Comparison of ENCODE assay signal across 8 mouse cellular contexts in the genomic region with DNA sequence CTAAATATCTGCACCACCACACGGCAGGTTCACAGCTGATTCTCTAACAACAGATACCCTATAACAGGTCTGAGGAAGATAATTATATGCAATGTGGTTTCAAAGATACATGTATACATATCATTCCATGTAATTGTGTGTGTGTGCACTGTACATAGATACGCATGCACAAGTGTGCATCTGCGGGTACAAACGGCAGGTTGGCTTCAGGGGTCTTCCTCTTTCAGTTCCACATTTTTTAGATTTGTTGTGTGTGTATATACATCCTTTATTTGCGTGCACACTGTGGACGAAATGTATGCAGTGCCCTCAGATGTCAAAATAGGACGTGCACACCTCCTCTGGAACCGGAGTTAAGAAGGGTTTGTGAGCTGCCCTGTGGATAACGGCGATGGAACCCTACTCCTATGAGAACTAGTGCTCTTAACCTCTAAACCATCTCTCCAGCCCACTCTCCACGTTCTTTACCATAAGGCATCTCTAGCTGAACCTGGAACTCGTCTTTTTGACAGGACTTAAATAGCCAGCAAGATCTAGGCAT. TPM values are rescaled to one million over a fixed set of nuclear protein-coding genes. Genes with fewer than 3 reads are reported as not detected.
DNase-seq lines count a peak whose midpoint lies in the region; ATAC-seq and TF ChIP-seq lines count a peak whose summit lies in the region.

No protein-coding gene starts in this region.

- no peaks in the 10 kb centered on the region for H3K27me3 ChIP-seq in kidney, postnatal 0 days (ENCODE audit: insufficient read depth, low read length)
- H3K27me3 ChIP-seq in forebrain, embryonic 10.5 days (ENCODE audit: poor library complexity, severe bottlenecking) = 0 out of 2 replicates have a peak, but pooled peaks cover 3% of the 10 kb centered on the region
- no peaks in the 10 kb centered on the region; the same call in 1 of the 2 replicates for H3K27me3 ChIP-seq in limb, embryonic 12.5 days
- no peaks in the 10 kb centered on the region for H3K27me3 ChIP-seq in neural tube, embryonic 12.5 days (replicated peaks)

- DNase-seq in kidney, postnatal 0 days (ENCODE audit: low spot score) = no peak
- DNase-seq in kidney, postnatal 4 days = no peak
- DNase-seq in forebrain, embryonic 10.5 days (ENCODE audit: extremely low spot score, low spot score) = no peak
- no peak for DNase-seq in frontal cortex, postnatal 14 days (ENCODE audit: low spot score in 2 of 2)
- DNase-seq in kidney, postnatal 25 days = no peak
- no peak for DNase-seq in cerebellum, adult 9-11 months

- H3K36me3 ChIP-seq in kidney, postnatal 0 days (ENCODE audit: insufficient read depth, low read length) = peaks cover 5% of the 10 kb centered on the region; the same call in 1 of the 2 replicates
- H3K36me3 ChIP-seq in forebrain, embryonic 10.5 days (replicated peaks) = peaks cover 29% of the 10 kb centered on the region
- peaks cover 28% of the 10 kb centered on the region for H3K36me3 ChIP-seq in limb, embryonic 12.5 days
- peaks cover 19% of the 10 kb centered on the region for H3K36me3 ChIP-seq in neural tube, embryonic 12.5 days

- 0 out of 2 replicates have a peak, but pooled peaks cover 3% of the 10 kb centered on the region for H3K4me1 ChIP-seq in kidney, postnatal 0 days (replicated peaks; ENCODE audit: insufficient read depth, low read length)
- H3K4me1 ChIP-seq in forebrain, embryonic 10.5 days = peaks cover 27% of the 10 kb centered on the region
- peaks cover 23% of the 10 kb centered on the region for H3K4me1 ChIP-seq in limb, embryonic 12.5 days (replicated peaks)
- H3K4me1 ChIP-seq in neural tube, embryonic 12.5 days = peaks cover 11% of the 10 kb centered on the region

- TF ChIP-seq CTCF in kidney, postnatal 0 days (IDR thresholded peaks at IDR 0.05; ENCODE audit: low read depth) = no peak

- ATAC-seq in kidney, postnatal 0 days (replicated peaks; ENCODE audit: low FRiP score, low read depth) = peak; percentile 9; the same call in 1 of the 2 replicates
- ATAC-seq in limb, embryonic 12.5 days (ENCODE audit: insufficient number of reproducible peaks, insufficient read depth, low FRiP score, low TSS enrichment, low read depth) = no peak; the same call in 1 of the 2 replicates
- ATAC-seq in neural tube, embryonic 12.5 days (ENCODE audit: low FRiP score, low read depth) = peak; percentile 14; the same call in 1 of the 2 replicates

- WGBS in kidney, postnatal 0 days = 82% methylated on average over 12 of the region's 12 CpGs
- 84% methylated on average over 12 of the region's 12 CpGs for WGBS in forebrain, embryonic 10.5 days
- WGBS in limb, embryonic 12.5 days = 85% methylated on average over 12 of the region's 12 CpGs
- WGBS in neural tube, embryonic 12.5 days = 87% methylated on average over 12 of the region's 12 CpGs

- H3K4me3 ChIP-seq in kidney, postnatal 0 days (replicated peaks; ENCODE audit: low read depth, low read length) = 0 out of 2 replicates have a peak overlapping the region, but pooled peaks have one; percentile 96
- H3K4me3 ChIP-seq in forebrain, embryonic 10.5 days = peak overlapping the region; percentile 88
- peak overlapping the region; percentile 87; the same call in 1 of the 2 replicates for H3K4me3 ChIP-seq in limb, embryonic 12.5 days (replicated peaks)
- H3K4me3 ChIP-seq in neural tube, embryonic 12.5 days = no peak overlapping the region

- H3K9ac ChIP-seq in kidney, postnatal 0 days (ENCODE audit: low read depth, low read length) = no peak overlapping the region; the same call in 1 of the 2 replicates
- no peak overlapping the region for H3K9ac ChIP-seq in limb, embryonic 12.5 days (replicated peaks)
- H3K9ac ChIP-seq in neural tube, embryonic 12.5 days = no peak overlapping the region

- peak overlapping the region; percentile 18; the same call in 1 of the 2 replicates for H3K4me2 ChIP-seq in kidney, postnatal 0 days (ENCODE audit: low read length)
- peak overlapping the region; percentile 75; the same call in 1 of the 2 replicates for H3K4me2 ChIP-seq in limb, embryonic 12.5 days
- H3K4me2 ChIP-seq in neural tube, embryonic 12.5 days (replicated peaks) = peak overlapping the region; percentile 83

- peak overlapping the region; percentile 100; the same call in 1 of the 2 replicates for H3K27ac ChIP-seq in kidney, postnatal 0 days
- H3K27ac ChIP-seq in forebrain, embryonic 10.5 days = peak overlapping the region; percentile 99; the same call in 1 of the 2 replicates
- H3K27ac ChIP-seq in limb, embryonic 12.5 days = no peak overlapping the region
- no peak overlapping the region for H3K27ac ChIP-seq in neural tube, embryonic 12.5 days

- H3K9me3 ChIP-seq in kidney, postnatal 0 days (replicated peaks; ENCODE audit: low read length) = no peaks in the 10 kb centered on the region
- 0 out of 2 replicates have a peak, but pooled peaks cover 3% of the 10 kb centered on the region for H3K9me3 ChIP-seq in forebrain, embryonic 10.5 days
- H3K9me3 ChIP-seq in limb, embryonic 12.5 days = no peaks in the 10 kb centered on the region
- H3K9me3 ChIP-seq in neural tube, embryonic 12.5 days = no peaks in the 10 kb centered on the region

RNA-seq across cellular contexts. Expression of a gene that starts 25.2 kb away (rescaled TPM):
- 163 and 179 TPM in 2 replicates for polyA plus RNA-seq in kidney, postnatal 0 days (2015; fragmentation: Nextera tagmentation; extraction: Ambion mirVana)
- polyA plus RNA-seq in forebrain, embryonic 10.5 days (2016; fragmentation: Nextera tagmentation; extraction: Ambion mirVana) = 197 and 203 TPM in 2 replicates
- polyA plus RNA-seq in limb, embryonic 12.5 days (2016; fragmentation: Nextera tagmentation; extraction: Ambion mirVana) = 200 and 213 TPM in 2 replicates
- 138 and 143 TPM in 2 replicates for polyA plus RNA-seq in neural tube, embryonic 12.5 days (2016; fragmentation: Nextera tagmentation; extraction: Ambion mirVana)

RNA-seq across cellular contexts. Expression of a gene that starts 27.5 kb away (rescaled TPM):
- 73.7 and 75.7 TPM in 2 replicates for polyA plus RNA-seq in kidney, postnatal 0 days (2015; fragmentation: Nextera tagmentation; extraction: Ambion mirVana)
- 52.4 and 53.3 TPM in 2 replicates for polyA plus RNA-seq in forebrain, embryonic 10.5 days (2016; fragmentation: Nextera tagmentation; extraction: Ambion mirVana)
- polyA plus RNA-seq in limb, embryonic 12.5 days (2016; fragmentation: Nextera tagmentation; extraction: Ambion mirVana) = 44.4 and 50.6 TPM in 2 replicates
- 62.7 and 71.6 TPM in 2 replicates for polyA plus RNA-seq in neural tube, embryonic 12.5 days (2016; fragmentation: Nextera tagmentation; extraction: Ambion mirVana)

RNA-seq across cellular contexts. Expression of a gene that starts 29.5 kb away (rescaled TPM):
- 27.5 and 29.5 TPM in 2 replicates for polyA plus RNA-seq in kidney, postnatal 0 days (2015; fragmentation: Nextera tagmentation; extraction: Ambion mirVana)
- polyA plus RNA-seq in forebrain, embryonic 10.5 days (2016; fragmentation: Nextera tagmentation; extraction: Ambion mirVana) = 38.2 and 40.3 TPM in 2 replicates
- 34.8 and 41.3 TPM in 2 replicates for polyA plus RNA-seq in limb, embryonic 12.5 days (2016; fragmentation: Nextera tagmentation; extraction: Ambion mirVana)
- polyA plus RNA-seq in neural tube, embryonic 12.5 days (2016; fragmentation: Nextera tagmentation; extraction: Ambion mirVana) = 74.3 and 85.5 TPM in 2 replicates

Comparison
In these comparisons a context has a peak if more than half of its experiments do, and no peak if none do; other contexts are left out.
1. H3K27ac ChIP-seq: peak in kidney, postnatal 0 days (single experiment) and forebrain, embryonic 10.5 days (single experiment); none in limb, embryonic 12.5 days (single experiment) and neural tube, embryonic 12.5 days (single experiment).
2. H3K4me2 ChIP-seq: peak in every context shown above with its lines; median percentile 83 in neural tube, embryonic 12.5 days; 75 in limb, embryonic 12.5 days; 18 in kidney, postnatal 0 days.